Mouse (Mus musculus) olfactory bulb, adult 2 months (tissue): Measurements from ENCODE around the gene Elovl5. TPM values are rescaled to one million over a fixed set of nuclear protein-coding genes. Genes with fewer than 3 reads are reported as not detected.
A peak's percentile ranks its signal among the peaks of the same experiment; 100 is the strongest.

ENCODE experiments used
- H3K27ac ChIP-seq: fragments of 200-500 bp; 2 replicates; pipeline ENCODE4 v1.5.1; 2012; ENCODE audit warnings: low read depth, low read length; ENCODE audit not compliant: insufficient read depth
- H3K4me1 ChIP-seq: fragments of 200-500 bp; 2 replicates; pipeline ENCODE4 v1.6.1; 2012; ENCODE audit warnings: low read length; ENCODE audit not compliant: control insufficient read depth, insufficient read depth
- H3K4me3 ChIP-seq: fragments of 200-500 bp; 2 replicates; pipeline ENCODE4 v1.5.1; 2012; ENCODE audit warnings: mild to moderate bottlenecking, low read depth, low read length, moderate library complexity; ENCODE audit not compliant: insufficient read depth
- CTCF ChIP-seq: fragments of 200-500 bp; IDR thresholded peaks from 2 replicates; pipeline ENCODE4 v1.5.1; 2012; ENCODE audit warnings: low read depth, mild to moderate bottlenecking, low read length, moderate library complexity; ENCODE audit not compliant: insufficient read depth
- POLR2A ChIP-seq: fragments of 200-500 bp; IDR thresholded peaks from 2 replicates; pipeline ENCODE4 v1.6.1; 2012; ENCODE audit warnings: mild to moderate bottlenecking, low read depth, low read length, moderate library complexity; ENCODE audit not compliant: insufficient read depth
- WGBS: fragments of 180-500 bp; shearing (Covaris S2); methylation state at CpG from one replicate; pipeline ENCODE4 v1.1.7; 2018; 5-methylcytosine and 5-hydroxymethylcytosine counted together
- polyA plus RNA-seq: library from polyadenylated mRNA; stranded (reverse); fragments of >200 nt; gene quantifications from 2 replicates; pipeline ENCODE4 v1.2.4, GENCODE M21; 2012; ENCODE audit warnings: low replicate concordance; ENCODE audit not compliant: missing spikeins, insufficient read depth, insufficient read length

Elovl5 gene
- polyA plus RNA-seq = 644 TPM in 1 of 2 replicates, not detected in the other

- WGBS = under 1% methylated on average over 42 of the region's 42 CpGs
- Histone ChIP-seq H3K4me1 (0 out of 2 replicates have a peak, but pooled peaks cover 2% of the 10 kb centered on the region), H3K27ac (peak within 1 kb of the TSS; percentile 53), H3K4me3 (peak within 1 kb of the TSS; percentile 70)
- TF ChIP-seq POLR2A = peak; percentile 66; the same call in 1 of the 2 replicates
- TF ChIP-seq CTCF = no peak
These were observed at the start of gene Elovl5 for GRCm38 (mm10) chr9:77917074-77917621. Gene Elovl5 (plus strand): TSS chr9:77917364.

DNA sequence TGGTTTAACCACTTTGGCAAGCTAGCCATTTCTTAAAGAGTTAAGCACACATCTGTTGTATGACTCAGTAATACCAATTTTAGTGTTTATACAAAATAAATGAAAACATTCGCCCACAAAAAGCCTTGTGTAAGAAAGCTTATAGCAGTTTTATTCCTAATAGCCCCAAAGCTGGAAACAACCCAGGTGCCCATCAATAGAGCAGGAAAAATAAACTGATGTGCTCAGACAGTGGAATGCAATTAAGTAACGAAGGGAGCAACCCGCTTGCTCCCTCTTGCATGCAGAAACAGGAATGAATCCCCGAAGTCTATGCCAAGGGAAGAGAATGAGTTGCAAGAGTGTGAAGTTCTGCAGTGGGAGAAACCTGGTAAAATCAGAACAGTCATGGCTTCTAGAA, 25.7 kb upstream of the Elovl5 start:
- 31% methylated on average over 4 of the region's 4 CpGs for WGBS
- H3K4me1 ChIP-seq = no peaks in the 10 kb centered on the region
- no peak for TF ChIP-seq POLR2A
- no peak for TF ChIP-seq CTCF
- no peak overlapping the region for H3K27ac ChIP-seq
- H3K4me3 ChIP-seq = no peak overlapping the region

- Histone ChIP-seq H3K27ac (no peak overlapping the region), H3K4me3 (no peak overlapping the region), H3K4me1 (no peaks in the 10 kb centered on the region)
- TF ChIP-seq POLR2A (no peak), CTCF (no peak)
- 59% methylated on average over 7 of the region's 7 CpGs for WGBS
These were observed 18.6 kb upstream of the Elovl5 start for GRCm38 (mm10) chr9:77898551-77898950.

DNA sequence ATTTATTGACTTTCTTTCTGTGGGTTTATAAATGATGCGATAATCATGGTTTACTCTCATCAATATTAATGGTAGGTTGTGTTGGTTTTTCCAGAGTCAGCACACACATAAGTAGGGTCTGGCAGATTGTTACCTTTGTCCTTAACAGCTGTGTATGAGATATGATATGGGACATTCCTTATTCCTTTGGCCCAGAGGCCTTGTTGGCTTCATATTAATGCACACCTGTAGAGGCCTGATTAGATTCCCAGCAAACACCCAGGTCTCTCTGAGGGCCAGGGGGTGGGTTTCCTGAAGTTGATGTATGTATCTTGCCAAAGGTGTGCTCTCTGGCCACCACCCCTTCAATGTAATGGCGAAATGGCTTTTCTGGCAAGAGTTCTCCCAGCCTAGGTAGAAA, 13.0 kb upstream of the Elovl5 start:
- Histone ChIP-seq H3K4me1 (no peaks in the 10 kb centered on the region), H3K4me3 (no peak overlapping the region), H3K27ac (no peak overlapping the region)
- WGBS = 97% methylated on average over 2 of the region's 2 CpGs
- TF ChIP-seq CTCF = no peak

DNA sequence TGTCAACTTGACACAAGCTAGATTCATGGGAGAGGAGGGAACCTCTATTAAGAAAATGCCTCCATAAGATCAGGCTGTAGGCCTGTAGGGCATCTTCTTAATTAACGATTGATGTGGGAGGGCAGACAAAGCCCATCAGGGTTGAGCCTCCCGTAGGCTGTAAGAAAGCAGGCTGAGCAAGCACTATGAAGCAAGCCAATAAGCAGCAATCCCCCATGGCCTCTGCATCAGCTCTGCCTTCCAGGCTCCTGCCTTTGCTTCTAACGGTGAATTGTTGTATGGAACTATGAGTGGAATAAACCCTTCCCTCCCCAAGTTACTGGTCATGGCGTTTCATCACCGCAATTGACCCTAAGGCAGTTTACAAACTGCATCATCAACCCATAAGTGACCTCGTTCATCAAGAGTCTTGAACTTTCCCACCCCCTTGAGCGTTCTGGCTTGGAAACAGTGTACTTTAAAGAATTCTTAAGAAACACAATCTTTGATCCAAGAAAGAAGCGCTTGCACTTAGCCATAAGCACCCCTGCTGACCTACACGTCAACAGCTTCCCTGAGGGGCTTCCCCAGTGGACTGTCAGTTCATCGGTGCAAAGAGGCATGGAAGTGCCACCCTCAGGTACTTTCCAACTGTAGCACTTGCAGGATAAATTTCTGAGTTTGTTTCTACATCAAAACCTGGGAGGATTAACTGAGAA, 7.4 kb upstream of the Elovl5 start:
- H3K27ac ChIP-seq = peak overlapping the region; percentile 89
- 27% methylated on average over 10 of the region's 10 CpGs for WGBS
- H3K4me3 ChIP-seq = peak overlapping the region; percentile 79
- TF ChIP-seq POLR2A (no peak), CTCF (no peak)
- peaks cover 4% of the 10 kb centered on the region; the same call in 1 of the 2 replicates for H3K4me1 ChIP-seq

- H3K4me1 ChIP-seq = peaks cover 4% of the 10 kb centered on the region; the same call in 1 of the 2 replicates
- peak overlapping the region; percentile 89 for H3K27ac ChIP-seq
- H3K4me3 ChIP-seq = peak overlapping the region; percentile 79
- under 1% methylated on average over 68 of the region's 68 CpGs for WGBS
- TF ChIP-seq POLR2A = peak; percentile 76
- no peak for TF ChIP-seq CTCF
These were observed 6.6 kb upstream of the Elovl5 start for GRCm38 (mm10) chr9:77910270-77911240.

DNA sequence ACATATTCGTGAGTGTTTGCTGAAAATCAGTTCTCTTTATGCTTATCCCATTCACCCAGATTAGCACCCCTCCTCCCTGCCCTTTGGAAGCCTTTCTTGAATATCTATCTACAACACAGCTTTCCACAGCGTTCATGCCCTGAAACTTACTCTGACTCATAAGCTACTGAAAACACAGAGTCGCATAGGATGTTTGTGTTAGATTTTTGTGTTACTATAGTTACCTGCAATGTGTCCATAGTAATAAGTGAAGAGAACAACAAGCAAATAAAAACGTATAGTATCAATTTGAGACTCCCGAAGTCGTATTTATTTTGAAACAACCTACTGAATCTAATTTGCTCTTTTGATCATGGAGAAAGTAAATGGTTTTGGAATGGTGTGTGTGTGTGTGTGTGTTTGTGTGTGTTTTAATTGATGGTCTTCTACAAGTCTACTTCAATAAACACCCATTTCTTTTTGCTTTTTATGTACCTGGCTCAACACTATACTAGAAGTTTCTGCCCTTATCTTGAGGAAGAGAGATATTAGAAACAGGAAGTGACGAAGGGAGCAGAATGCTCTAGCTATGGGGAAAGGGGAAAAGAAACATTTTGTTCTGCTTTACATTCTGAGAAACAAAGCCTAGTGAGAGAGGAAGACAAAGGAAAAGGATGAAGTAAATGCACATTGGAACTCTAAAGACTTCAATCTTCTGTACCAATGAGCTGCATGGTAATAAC, 5.5 kb upstream of the Elovl5 start:
- no peak overlapping the region for H3K27ac ChIP-seq
- peaks cover 4% of the 10 kb centered on the region; the same call in 1 of the 2 replicates for H3K4me1 ChIP-seq
- TF ChIP-seq CTCF = no peak
- TF ChIP-seq POLR2A = no peak
- H3K4me3 ChIP-seq = no peak overlapping the region
- 30% methylated on average over 7 of the region's 7 CpGs for WGBS

DNA sequence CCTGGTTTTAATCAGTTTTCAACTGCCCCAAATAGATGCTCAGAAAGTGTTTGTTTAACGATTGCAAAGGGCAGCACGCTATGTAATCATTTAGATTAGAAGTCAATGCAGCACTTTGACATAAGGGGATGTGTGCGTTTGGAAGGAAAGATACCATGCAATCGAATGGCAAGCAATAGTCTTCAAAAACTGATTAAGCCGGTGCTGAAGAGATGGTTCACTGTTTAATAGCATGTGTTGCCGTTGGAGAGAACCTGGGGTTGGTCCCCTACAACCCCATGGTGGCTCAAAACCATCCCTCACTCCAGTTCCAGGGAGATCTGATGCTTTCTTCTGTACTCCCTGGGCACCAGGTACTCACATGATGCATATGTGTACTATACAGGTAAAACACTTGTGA, 4.9 kb upstream of the Elovl5 start:
- H3K4me3 ChIP-seq = no peak overlapping the region
- no peak for TF ChIP-seq POLR2A
- H3K4me1 ChIP-seq = peaks cover 4% of the 10 kb centered on the region; the same call in 1 of the 2 replicates
- no peak overlapping the region for H3K27ac ChIP-seq
- WGBS = 88% methylated on average over 6 of the region's 6 CpGs
